Mouse (Mus musculus) gastrocnemius, adult 8-10 months (tissue): ENCODE measurements at regions not wholly inside any gene's neighbourhood (a gene's known extent, or its start where the extent isn't known, plus 50 kb on each side); places are given as distances from the start of the nearest gene placed in this dataset.

ENCODE experiments used
- DNase-seq, 2 experiments: peaks; one replicate each; pipeline ENCODE4 v3.0.0; 2022; ENCODE audit warnings: low spot score in 2 of 2

DNA sequence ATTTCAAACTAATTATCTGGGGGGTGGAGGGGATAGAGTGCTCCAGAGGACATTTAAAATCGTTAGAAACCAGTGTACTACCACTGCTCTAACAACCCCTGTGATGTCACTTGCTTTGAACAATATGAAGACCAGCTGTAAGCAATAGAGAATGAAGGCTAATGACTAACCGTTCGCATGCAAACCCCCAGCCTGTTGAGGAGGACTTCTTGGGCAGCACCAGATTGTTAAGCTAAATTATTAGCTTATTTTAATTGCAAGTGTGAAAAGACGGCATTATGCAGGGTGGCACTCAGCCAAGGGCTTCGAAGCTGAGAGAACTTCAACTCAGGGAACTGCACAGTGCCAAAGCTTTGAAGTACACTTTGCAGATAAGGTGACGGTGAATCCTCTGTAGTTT is 452.0 kb upstream of the Adamts9 start:
- DNase-seq: no peak

DNA sequence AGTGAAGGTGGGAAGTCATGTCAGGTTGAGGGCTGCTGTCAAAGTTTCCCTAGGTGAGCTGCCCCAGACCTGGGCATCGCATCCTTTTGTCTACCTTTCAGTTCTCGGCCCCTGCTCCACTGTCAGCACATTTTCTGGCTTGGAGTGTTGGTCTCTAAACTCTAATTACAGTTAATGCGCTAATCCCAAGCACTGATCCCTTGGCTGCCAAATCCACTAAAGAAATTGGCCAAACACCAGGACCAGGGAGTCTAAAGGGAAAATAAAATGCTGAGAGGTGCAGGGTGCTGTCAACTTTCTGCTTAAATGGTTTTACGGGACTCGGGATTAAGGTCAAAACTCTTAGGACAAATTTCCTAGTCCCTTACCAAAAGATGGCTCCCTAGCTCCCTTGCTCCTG is 450.3 kb upstream of the Adamts9 start:
- DNase-seq: no peak

DNA sequence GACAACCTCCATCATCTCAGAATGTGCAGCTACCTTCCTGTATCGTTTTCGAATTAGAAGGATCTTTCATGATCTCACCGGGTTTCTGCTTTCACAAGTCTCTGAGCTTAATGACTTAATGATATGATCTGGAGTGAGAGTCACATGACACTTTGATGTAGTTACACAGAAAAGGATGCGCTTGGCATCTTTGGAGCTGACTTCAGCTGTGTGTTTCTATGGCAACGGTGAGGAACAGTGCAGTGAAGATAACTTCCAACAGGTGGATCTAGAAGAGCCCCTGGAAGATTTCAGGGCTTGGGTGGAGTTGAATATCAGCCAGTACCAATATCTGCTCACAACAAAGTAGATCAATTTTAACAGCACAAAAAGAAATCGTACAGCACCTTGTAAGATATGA is 449.1 kb upstream of the Adamts9 start:
- no peak for DNase-seq

DNA sequence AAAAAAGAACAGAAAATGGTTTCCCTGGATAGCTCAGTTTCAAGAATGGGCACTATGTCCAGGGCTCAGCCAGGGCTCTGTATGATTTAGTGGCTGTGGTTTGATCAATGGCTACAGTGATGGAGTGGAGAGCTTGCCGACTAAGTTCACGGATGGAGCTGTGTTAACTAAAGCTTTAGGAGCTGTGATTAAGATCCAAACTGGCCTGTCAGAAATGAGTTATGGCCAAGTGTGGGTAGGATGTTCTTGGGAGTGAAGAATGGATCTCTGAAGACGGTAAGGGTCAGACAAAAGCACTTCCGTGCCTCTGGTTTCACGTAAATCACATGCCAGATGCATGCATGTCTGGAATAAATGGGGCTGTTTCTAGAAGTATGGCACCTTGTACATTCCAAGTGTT is 447.9 kb upstream of the Adamts9 start:
- DNase-seq: no peak

DNA sequence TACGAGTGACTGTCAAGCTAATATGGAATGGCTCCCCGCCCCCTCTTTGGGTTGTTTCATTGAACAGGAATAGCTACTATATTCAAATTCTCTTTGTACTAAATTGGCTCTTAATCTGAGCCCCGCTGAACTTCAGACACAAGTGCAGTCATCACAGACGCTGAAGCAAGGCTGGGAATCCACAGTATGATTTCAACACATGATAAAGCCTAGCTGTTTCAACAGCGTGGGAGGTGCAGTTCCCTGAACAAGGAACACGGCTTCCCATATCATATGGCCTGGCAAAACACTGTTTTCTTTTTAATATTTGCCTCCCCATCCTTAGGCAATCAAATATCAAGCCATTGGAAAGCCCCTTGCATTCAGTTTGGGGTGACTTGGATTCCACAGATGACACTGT is 428.0 kb upstream of the Adamts9 start:
- no peak for DNase-seq

DNA sequence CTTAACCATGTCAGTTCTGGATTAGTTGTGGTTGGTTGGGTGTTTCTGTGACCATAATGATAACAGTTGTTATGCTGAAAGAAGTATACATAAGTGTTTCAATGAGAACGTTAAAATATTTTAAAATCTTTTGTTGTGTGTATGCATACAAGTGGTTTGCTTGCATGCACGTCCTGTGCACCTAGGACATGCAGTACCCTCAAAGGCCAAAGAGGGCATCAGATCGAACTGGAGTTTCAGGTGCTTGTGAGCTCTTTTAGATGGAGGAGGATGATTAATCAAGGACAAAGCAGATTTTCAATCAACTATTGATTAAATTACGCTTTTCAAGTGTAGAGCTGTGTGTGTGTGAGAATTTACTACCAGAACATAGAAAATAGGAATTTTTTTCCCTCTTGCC is 420.6 kb upstream of the Adamts9 start:
- no peak for DNase-seq

DNA sequence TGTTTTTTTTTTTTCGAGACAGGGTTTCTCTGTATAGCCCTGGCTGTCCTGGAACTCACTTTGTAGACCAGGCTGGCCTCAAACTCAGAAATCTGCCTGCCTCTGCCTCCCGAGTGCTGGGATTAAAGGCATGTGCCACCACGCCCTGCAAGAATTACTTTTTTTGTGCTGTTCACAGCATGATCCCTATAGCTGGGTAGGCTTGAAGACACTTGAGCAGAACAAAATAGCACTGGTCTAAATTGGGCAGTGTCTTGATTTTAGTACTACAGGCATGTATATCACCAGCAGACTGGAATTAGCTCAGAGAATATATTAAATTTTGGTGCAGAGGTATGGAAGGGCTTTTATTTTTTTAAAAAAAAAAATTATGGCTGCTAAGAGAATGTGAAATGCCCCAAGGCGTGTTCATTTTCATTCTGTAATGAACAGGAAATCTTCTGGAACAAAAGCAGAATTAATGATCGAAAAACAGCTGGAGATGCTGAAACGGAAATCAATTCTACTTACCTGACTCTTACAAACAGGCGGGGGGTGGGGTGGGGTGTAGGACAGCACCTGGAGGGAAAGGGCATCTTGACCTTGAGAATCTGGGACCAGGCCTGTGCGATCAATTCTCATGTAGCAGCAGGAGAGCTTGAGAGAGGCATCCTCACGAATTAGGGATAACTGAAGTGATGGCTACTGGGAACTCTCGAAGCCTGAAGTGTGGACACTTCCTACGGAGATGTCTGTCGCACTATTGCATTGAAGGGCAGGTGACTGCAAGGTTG is 410.2 kb upstream of the Adamts9 start:
- no peak for DNase-seq

DNA sequence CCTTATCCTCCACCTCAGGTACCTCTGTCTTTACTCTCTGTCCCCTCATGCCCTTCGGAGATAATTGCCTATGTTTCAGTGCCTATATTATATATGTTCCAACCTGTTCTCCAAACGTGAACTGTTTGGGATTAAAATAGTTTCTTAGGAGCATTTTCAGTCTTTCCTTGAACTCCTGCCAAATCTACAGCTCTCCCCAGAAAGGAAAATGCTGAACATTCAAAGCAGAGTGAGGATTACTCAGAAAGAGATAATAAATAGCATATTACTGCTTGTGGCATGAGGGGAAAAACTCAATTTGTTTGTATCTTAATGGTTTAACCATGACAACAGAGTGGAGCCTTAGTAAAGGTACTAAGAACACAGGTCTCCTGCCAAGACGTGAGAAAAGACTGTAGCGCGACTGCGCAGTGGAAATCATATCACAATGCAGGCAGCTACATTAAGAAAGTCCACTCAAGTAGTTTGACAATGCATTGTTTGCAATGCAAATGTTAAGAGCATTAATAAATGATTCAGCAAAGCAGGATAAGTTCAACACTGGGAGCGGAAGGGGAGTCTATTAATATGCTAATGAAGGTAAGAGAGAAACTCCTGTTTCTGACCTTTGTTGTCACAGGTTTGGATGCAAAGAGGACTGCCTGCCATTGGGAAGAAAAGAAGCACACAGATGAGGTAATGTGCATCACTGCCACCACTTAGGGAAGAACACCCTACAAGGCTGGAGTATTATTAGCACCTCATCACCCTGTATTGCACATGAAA is 406.8 kb upstream of the Adamts9 start:
- no peak for DNase-seq

DNA sequence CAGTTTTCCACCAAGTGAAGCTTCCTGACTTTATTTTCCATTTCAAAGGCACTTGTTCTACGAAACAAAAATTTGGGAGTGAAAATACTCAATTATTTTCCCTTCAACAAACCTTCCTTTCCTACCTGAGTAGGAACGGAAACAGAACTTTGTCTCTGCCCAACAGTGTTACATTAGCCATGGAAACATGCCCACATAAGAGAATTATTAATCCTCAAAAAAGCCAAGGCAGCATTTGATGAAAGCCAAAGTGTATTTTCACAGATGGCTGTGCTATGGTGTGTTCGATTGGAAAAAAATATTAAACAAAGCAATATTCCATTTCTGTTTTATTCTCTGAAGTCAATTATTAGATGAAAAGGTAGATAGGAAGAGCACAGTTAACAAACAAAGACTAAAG is 404.8 kb upstream of the Adamts9 start:
- DNase-seq: no peak

DNA sequence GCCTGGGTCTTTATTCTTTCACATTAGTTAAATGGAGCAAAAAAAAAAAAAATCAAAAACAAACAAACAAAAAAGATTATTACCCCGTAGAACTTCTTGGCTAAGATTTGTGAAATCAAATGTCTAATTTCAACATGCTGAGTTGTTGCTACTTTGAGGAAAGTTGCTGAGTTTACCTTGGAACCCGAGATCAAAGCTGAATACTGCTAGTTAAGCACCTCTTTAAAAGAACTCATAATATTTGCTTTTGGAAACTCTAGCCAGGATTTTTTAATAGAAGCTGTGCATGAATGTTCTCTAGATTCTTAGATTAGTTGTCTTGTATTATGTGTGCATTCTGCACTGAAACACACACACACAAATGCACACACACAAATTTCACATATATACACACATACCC is 385.4 kb upstream of the Adamts9 start:
- DNase-seq: no peak

DNA sequence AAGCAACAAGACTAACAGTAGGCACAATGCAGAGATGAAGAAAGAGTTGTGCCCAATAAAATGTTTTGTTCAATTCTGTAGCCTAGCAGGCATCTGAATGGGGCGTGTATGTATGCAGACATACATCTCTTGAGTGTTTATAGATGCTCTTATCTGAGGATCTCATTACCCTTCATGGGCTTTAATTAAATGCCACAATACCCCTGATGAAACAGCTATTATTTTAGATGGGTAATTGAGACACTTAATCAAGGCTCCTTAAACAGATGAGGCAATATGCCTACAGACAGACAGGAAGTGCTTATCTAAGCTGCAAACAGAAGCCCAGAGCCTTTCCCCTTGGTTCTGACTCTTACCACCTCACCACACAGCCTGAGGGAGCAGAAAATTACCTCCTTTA is 384.6 kb upstream of the Adamts9 start:
- no peak for DNase-seq

DNA sequence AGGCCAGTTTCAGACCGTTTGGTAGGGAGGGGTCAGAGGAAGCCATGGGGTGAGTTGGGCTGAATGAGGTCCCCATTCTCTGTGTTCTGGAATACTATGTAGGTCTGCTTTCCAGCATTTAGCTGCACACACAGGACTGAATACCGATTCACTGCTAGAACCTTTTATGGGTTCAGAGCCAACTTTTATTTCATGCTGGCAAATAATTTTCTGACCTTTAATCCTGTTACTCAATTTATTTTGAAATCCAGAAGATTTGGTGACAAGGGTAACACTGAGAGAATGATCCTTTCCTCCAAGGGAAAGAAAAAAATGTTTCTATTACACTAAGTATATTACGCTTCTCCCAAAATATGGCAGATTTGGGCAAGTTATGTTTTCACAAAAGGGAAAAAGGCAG is 380.6 kb upstream of the Adamts9 start:
- DNase-seq: no peak

DNA sequence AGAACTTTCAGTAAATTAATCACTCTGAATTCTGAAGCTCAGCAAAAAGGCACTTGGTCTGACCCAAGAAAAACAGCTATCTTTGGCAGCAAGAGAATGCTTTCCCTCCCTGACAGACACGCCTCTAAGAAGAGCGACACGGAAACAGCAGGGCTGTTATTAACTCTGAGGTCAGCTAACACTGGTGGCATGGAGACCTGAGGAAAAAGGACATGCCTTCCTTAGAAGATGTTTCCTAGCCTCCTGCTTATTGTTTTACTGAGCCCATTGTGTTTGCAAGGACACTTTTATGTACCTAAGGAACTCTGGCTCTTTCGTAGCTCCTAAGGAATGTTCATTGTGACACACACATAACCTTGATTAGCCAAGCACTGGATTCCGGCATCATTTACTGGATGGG is 371.3 kb upstream of the Adamts9 start:
- DNase-seq: no peak

DNA sequence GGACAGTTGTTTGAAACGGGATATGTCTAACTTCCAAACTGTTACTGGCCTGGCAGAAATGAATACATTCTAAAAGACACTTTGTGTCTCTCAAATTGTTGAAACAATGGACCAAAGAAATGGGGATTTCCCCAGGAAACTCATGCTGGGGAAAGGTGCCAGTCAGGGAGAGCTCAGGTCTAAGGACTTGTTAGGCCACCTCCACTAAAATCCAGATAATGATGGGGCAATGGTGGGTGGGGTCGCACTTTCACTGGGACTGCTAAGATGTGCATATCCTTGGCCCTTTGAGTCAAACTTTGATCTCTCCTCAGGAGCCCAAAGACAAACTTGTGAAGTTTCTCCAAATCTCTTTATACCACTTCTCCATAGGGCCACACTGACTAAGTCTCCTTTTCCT is 361.9 kb upstream of the Adamts9 start:
- DNase-seq: no peak

DNA sequence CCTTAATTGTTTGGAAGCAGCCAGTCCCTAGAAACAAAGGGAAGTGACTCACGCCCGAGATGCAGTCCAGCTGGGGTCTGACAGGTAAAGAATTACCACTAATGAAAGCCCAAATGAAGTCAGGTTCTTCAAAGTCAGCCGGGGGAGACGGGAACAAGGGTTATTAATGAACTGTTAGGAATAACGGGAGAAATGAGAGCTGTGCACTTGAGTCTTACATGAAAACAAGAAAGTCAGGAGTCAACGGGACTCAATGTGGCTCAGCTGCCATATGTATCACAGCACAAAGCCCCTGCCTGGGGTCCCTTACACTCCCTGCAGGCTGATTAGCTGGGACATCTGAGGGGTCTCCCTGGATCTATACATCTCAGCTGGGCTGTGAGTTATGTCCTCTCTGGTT is 354.7 kb upstream of the Adamts9 start:
- no peak for DNase-seq

DNA sequence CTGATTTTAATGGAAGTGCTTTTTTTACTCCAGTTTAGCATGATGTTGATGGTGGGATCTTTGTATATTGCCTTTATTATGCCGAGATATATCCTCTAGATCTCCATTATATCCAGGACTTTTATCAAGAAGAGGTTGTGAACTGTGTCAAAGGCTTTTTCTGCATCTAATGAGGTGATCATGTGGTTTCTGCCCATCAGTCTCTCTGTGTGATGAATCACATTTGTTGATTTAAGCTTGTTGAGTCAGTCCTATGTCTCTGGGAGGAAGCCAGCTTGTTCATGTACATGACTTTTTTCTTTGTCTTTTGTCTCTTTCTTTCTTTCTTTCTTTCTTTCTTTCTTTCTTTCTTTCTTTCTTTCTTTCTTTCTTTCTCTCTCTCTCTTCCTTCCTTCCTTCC is 348.4 kb upstream of the Adamts9 start:
- DNase-seq: no peak

DNA sequence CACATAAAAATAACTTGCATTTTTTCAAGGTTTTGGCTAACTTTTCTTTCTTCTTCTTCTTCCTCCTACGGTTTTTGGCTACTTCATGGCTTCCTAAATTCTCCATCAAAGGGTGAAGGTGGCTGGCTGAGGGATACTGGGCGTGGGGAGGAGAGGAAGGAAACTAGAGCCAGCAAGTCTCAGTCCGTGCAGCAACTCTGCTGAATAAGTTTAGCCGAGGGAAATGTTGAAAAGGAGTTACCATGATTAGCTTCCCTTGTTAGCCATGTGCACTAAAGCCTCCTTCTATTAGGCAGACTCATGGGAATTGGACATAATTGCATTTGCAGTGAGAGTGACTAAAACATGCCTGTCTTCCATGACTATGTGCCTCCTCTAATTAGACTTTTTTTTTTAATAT is 345.1 kb upstream of the Adamts9 start:
- no peak for DNase-seq

DNA sequence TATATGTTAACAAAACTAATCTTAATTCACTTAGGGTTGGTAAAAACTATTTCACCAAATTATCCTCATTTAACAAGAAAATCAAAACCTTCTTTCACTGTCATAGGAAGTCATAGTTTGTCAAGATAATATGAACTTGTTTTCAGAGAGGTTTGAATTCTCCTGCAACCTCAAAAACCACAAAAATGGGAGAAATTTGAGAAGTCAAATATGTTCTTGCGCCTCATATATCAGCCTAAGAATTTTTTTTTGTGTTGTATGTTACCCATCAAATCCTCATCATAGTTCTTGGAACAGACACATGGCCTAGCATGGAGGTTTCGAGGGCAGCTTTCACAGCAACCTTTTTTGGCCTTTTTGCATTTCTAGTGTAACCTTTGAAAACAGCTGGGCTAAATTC is 342.5 kb upstream of the Adamts9 start:
- no peak for DNase-seq

DNA sequence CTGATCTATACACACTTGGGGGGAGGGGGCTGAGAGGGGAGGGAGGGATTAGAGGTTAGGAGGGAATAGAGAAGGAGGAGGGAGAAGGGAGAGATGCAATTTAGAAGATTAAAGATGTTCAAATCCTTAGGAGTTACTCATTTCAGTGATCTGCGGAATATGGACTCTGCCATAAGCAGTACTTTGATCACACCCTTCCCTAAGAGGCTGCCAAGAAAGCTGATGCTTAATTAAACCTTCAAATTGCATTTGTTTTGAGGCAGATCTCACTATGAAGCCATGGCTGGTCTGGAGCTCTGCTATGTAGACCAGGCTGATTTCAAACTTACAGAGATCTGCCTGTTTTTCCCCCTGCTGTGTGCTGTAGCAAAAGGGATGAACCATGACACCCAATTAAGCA is 338.2 kb upstream of the Adamts9 start:
- DNase-seq: no peak

DNA sequence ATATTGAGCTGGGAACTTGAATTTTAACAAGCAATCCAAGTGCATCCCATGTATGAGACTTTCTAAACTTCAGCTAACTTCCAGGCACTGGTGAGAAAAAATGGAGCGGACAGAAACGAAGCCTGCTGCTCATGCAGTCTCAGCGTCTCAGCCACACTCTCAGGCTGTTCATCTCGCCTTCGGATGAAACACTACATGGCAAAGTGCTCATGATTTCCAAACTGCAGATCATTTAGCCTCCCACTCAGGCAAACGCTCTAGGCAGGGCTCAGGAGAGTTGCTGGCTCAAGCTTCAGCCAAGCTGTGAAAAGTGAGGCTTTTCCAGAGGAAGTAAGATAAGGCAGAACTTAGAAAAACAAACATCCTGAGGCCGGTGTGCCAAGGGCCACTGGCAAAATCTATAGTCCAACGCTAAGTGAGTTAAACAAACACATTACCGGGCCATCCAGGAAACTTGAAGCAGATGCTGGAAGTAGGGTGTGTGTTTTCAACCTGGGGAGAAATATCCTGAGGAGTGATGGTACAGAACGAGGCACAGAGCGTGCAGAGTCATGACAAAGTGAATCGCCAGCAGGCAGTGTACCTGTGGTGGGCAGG is 330.7 kb upstream of the Adamts9 start:
- DNase-seq: no peak

DNA sequence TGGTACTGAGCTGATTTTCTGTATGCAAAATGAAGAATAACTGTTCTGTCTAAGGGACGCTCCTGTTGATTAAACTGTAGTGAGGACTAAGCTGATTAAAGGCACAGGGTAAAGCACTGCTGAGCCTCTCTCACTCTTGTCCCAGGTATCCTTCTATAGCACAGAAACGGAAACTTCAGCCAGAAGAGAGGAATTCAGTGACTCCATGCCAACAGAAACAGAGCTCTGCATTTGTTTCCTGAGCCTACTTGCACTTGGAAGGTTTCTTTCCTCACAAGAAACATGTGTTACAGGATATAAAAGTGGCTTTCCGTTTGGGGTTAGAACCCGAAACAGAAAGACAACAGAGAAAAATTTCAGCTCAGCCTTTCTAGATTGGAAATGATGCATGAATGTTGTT is 328.9 kb upstream of the Adamts9 start:
- no peak for DNase-seq

DNA sequence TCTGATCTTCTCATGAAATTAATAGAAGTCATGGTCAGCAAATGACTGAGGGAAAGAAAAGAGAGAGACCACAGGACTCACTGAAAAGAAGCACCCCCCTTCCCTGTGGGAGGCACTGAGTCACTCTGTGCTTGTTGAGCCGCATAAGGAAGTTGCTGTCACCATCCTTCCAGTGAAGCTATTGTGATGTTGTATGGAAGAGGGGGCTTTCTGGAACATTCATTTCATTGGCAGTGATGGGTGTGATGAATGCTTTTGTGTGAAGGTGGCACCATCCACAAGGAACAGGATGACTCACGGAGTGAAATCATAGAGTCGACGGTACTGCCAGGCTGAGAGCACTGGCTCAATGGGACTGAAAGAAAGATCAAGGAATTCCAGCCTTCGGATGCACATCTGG is 323.5 kb upstream of the Adamts9 start:
- no peak for DNase-seq

DNA sequence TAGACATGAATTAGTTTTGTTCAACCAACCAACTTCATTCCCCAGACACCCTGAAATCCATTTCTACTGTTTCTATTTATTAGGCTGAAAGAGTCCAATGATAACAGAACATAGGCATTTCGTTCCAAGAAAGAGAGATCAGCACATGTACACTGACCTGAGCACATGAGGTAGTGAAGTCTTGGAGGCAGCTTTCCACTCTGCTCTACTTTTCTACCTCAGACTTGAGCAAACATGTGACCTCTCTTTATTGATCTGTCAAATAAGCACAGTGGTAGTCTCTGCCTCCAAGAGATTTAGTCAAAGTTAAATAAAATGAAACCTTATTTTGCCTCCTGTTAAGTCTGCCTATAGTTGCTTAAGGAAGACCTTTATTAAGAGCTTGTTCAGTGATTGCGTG is 321.9 kb upstream of the Adamts9 start:
- DNase-seq: no peak
